16 mouse cellular contexts compared by ENCODE assay signal in the genomic region with DNA sequence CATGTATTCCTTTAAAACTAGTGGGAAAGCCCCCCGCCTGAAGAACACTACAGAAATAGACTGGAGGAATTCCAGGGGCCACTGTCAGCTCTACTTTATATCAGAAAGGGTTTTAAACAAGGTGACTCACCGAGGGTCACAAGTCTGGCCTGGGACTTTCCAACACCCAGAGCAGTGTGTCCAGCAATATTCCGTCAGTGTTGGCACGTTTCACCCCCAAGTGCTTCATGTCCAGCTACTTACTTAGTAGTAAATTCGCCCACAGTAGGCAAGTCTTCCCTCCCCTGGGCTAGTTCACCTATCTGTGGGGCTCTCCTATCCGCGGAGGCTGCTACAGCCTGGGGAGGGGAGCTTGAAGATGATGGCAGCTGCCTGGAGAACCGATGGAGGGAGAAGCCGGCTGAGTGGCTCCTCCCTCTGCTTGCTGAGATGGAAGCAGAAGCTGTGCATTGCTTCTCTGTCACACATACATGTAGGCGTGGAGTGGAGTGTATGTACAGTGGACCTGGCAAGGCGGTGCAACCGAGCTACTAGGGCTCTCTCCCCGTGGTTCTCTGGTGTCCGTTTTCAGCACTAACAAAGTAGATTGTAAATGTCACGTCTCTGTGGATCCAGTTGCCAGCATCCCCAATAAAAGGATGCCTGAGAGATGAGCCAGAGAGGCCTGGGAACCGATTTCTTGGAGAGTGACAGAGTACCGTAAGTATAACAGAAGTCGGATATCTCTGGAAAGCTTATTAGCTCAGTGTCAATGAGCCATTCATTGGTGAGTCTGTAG.
DNase-seq lines count a peak whose midpoint lies in the region; ATAC-seq lines count a peak whose summit lies in the region.
"Had no signal": no experiment of that assay in that cellular context is flagged by ENCODE, and none has a peak within 500 bp of the region (broad histone marks: within the 10 kb centered on the region; RNA-seq: fewer than 3 reads in every experiment).

No protein-coding gene starts in this region.

- no peak overlapping the region for H3K9ac ChIP-seq in heart, embryonic 11.5 days (ENCODE audit: low read depth, low read length)
- no peak overlapping the region for H3K9ac ChIP-seq in heart, embryonic 15.5 days
- H3K9ac ChIP-seq in forebrain, embryonic 13.5 days: no peak overlapping the region
- H3K9ac ChIP-seq: hindbrain, embryonic 13.5 days; lung, embryonic 14.5 days had no signal

- H3K9me3 ChIP-seq in heart, embryonic 11.5 days (replicated peaks; ENCODE audit: control insufficient read depth, low read length): no peaks in the 10 kb centered on the region
- H3K9me3 ChIP-seq in heart, embryonic 15.5 days (replicated peaks): no peaks in the 10 kb centered on the region
- H3K9me3 ChIP-seq in forebrain, embryonic 13.5 days (replicated peaks): no peaks in the 10 kb centered on the region
- H3K9me3 ChIP-seq: forebrain, embryonic 10.5 days; hindbrain, embryonic 13.5 days had no signal

- H3K4me3 ChIP-seq in heart, embryonic 11.5 days (ENCODE audit: low read depth, low read length): no peak overlapping the region
- H3K4me3 ChIP-seq in heart, embryonic 15.5 days: no peak overlapping the region
- no peak overlapping the region for H3K4me3 ChIP-seq in forebrain, embryonic 13.5 days
- H3K4me3 ChIP-seq: forebrain, embryonic 10.5 days; hindbrain, embryonic 13.5 days had no signal

- H3K27ac ChIP-seq in heart, embryonic 11.5 days (ENCODE audit: low read depth, low read length): no peak overlapping the region
- peak overlapping the region; percentile 23 for H3K27ac ChIP-seq in heart, embryonic 15.5 days
- no peak overlapping the region for H3K27ac ChIP-seq in forebrain, embryonic 13.5 days
- H3K27ac ChIP-seq: forebrain, embryonic 10.5 days; hindbrain, embryonic 13.5 days; stomach, postnatal 0 days had no signal

- ATAC-seq in heart, embryonic 11.5 days (replicated peaks; ENCODE audit: insufficient number of reproducible peaks, low FRiP score, low TSS enrichment): no peak
- no peak; the same call in 1 of the 2 replicates for ATAC-seq in heart, embryonic 15.5 days (replicated peaks; ENCODE audit: insufficient number of reproducible peaks, insufficient read depth, low FRiP score, low read depth)
- no peak for ATAC-seq in forebrain, embryonic 13.5 days

- H3K4me1 ChIP-seq in heart, embryonic 11.5 days (ENCODE audit: control insufficient read depth, insufficient read depth, low read length): peaks cover 17% of the 10 kb centered on the region
- H3K4me1 ChIP-seq in heart, embryonic 15.5 days (replicated peaks): peaks cover 35% of the 10 kb centered on the region
- H3K4me1 ChIP-seq in forebrain, embryonic 13.5 days: no peaks in the 10 kb centered on the region
- H3K4me1 ChIP-seq: forebrain, embryonic 10.5 days; hindbrain, embryonic 13.5 days had no signal

- DNase-seq in heart, adult 8-10 months (ENCODE audit: low spot score): peak; percentile 29
- DNase-seq in 3T3-L1 (ENCODE audit: low read depth, low spot score) (peak; percentile 78), NIH3T3 (ENCODE audit: low read depth) (peak; percentile 84)
- DNase-seq in cerebellum, postnatal 4 days (ENCODE audit: low spot score in 2 of 2): no peak
- no peak for DNase-seq in lung, postnatal 25 days (ENCODE audit: low spot score)
- DNase-seq: cerebellum, adult 18-20 months; kidney, adult 2 months; liver; thymus, postnatal 4 days had no signal

- no peaks in the 10 kb centered on the region for H3K36me3 ChIP-seq in heart, embryonic 11.5 days (ENCODE audit: control insufficient read depth, insufficient read depth, low read length)
- H3K36me3 ChIP-seq in heart, embryonic 15.5 days: no peaks in the 10 kb centered on the region
- no peaks in the 10 kb centered on the region for H3K36me3 ChIP-seq in forebrain, embryonic 13.5 days (ENCODE audit: poor library complexity, severe bottlenecking)
- H3K36me3 ChIP-seq: forebrain, embryonic 10.5 days; hindbrain, embryonic 13.5 days had no signal

- WGBS in heart, embryonic 11.5 days (ENCODE audit: insufficient replicate concordance): 61% methylated on average over 18 of the region's 18 CpGs
- WGBS in heart, embryonic 15.5 days: 48% methylated on average over 18 of the region's 18 CpGs
- 79% methylated on average over 18 of the region's 18 CpGs for WGBS in forebrain, embryonic 13.5 days

- H3K27me3 ChIP-seq in heart, embryonic 11.5 days (ENCODE audit: control insufficient read depth, insufficient read depth, low read length): no peaks in the 10 kb centered on the region
- H3K27me3 ChIP-seq in heart, embryonic 15.5 days: no peaks in the 10 kb centered on the region
- H3K27me3 ChIP-seq in forebrain, embryonic 13.5 days: no peaks in the 10 kb centered on the region
- H3K27me3 ChIP-seq: hindbrain, embryonic 13.5 days had no signal

- no peak overlapping the region for H3K4me2 ChIP-seq in heart, embryonic 11.5 days
- peak overlapping the region; percentile 26 for H3K4me2 ChIP-seq in heart, embryonic 15.5 days
- no peak overlapping the region for H3K4me2 ChIP-seq in forebrain, embryonic 13.5 days
- H3K4me2 ChIP-seq: hindbrain, embryonic 13.5 days; lung, embryonic 14.5 days had no signal

Comparison
In these comparisons a context has a peak if more than half of its experiments do, and no peak if none do; other contexts are left out.
1. DNase-seq: peak in heart, adult 8-10 months (single experiment), 3T3-L1 (single experiment) and NIH3T3 (single experiment); none in cerebellum, postnatal 4 days (0 of 2) and lung, postnatal 25 days (single experiment).